ENCODE assay signal across 33 mouse cellular contexts in genomic region chr2:92607153-92607552, GRCm38 (mm10). TPM values are rescaled to one million over a fixed set of nuclear protein-coding genes. Genes with fewer than 3 reads are reported as not detected.
DNase-seq lines count a peak whose midpoint lies in the region; ATAC-seq and TF ChIP-seq lines count a peak whose summit lies in the region.
"Had no signal": no experiment of that assay in that cellular context is flagged by ENCODE, and none has a peak within 500 bp of the region (broad histone marks: within the 10 kb centered on the region; RNA-seq: fewer than 3 reads in every experiment).

No protein-coding gene starts in this region.

- WGBS in midbrain, embryonic 11.5 days, result 62% methylated on average over 6 of the region's 6 CpGs
- 72% methylated on average over 6 of the region's 6 CpGs for WGBS in midbrain, embryonic 16.5 days

- TF ChIP-seq POLR2A in MEL (IDR thresholded peaks at IDR 0.05; ENCODE audit: control insufficient read depth in 1 of 2, insufficient read depth in 1 of 2, low read depth in 1 of 2, low read length in 2 of 2, poor library complexity in 1 of 2), result no peak
- no peak for TF ChIP-seq POLR2A in cortical plate, adult 2 months (IDR thresholded peaks at IDR 0.05; ENCODE audit: extremely low read depth, insufficient read depth, low read length)

- no peak for TF ChIP-seq RAD21 in MEL (IDR thresholded peaks at IDR 0.05; ENCODE audit: low read depth, low read length)

- TF ChIP-seq CTCF in MEL (IDR thresholded peaks at IDR 0.05 in 2 of 3, conservative IDR thresholded peaks at IDR 0.05 in 1 of 3; ENCODE audit: control insufficient read depth in 1 of 3, insufficient read depth in 1 of 3, low read depth in 2 of 3, low read length in 3 of 3, poor library complexity in 1 of 3, severe bottlenecking in 1 of 3), result no peak
- TF ChIP-seq CTCF in cortical plate, adult 2 months (IDR thresholded peaks at IDR 0.05; ENCODE audit: extremely low read depth, insufficient read depth, low read length), result no peak

- no peak for ATAC-seq in midbrain, embryonic 11.5 days (ENCODE audit: low FRiP score)
- no peak for ATAC-seq in midbrain, embryonic 16.5 days
- ATAC-seq in megakaryocyte progenitor cell, adult 5-6 weeks (replicated peaks; ENCODE audit: poor library complexity), result peak; percentile 53
- ATAC-seq: hindbrain, postnatal 0 days; intestine, postnatal 0 days had no signal

- peak; percentile 58 to 68; a peak in 3 of 4 replicates for TF ChIP-seq EP300 in MEL (IDR thresholded peaks at IDR 0.05; ENCODE audit: low read depth in 1 of 2, low read length in 2 of 2)

- peaks cover 3% of the 10 kb centered on the region; the same call in 1 of the 2 replicates for H3K27me3 ChIP-seq in midbrain, embryonic 11.5 days (ENCODE audit: control insufficient read depth, insufficient read depth, low read length)
- H3K27me3 ChIP-seq in midbrain, embryonic 16.5 days (ENCODE audit: control insufficient read depth, insufficient read depth, low read depth, low read length), result no peaks in the 10 kb centered on the region
- H3K27me3 ChIP-seq in MEL (ENCODE audit: control insufficient read depth in 1 of 2, insufficient read depth in 2 of 2, low read length in 2 of 2), result peaks cover 0 to 3% of the 10 kb centered on the region in 2 experiments; a peak in 2 of 4 replicates

- H3K9ac ChIP-seq in midbrain, embryonic 11.5 days (ENCODE audit: low read length), result no peak overlapping the region
- no peak overlapping the region for H3K9ac ChIP-seq in midbrain, embryonic 16.5 days (ENCODE audit: low read depth, low read length)
- peak overlapping the region; percentile 50 for H3K9ac ChIP-seq in MEL (ENCODE audit: control insufficient read depth, low read depth, low read length, poor library complexity, severe bottlenecking)
- H3K9ac ChIP-seq: embryonic facial prominence, embryonic 13.5 days; heart, embryonic 15.5 days; hindbrain, embryonic 12.5 days; limb, embryonic 15.5 days; liver, embryonic 13.5 days; midbrain, embryonic 12.5 days had no signal

- DNase-seq in midbrain, embryonic 11.5 days (ENCODE audit: low spot score, missing footprints), result peak; percentile 19
- DNase-seq in MEL (ENCODE audit: low read depth, low spot score), result peak; percentile 64
- DNase-seq in layer of hippocampus, adult 8-10 months (ENCODE audit: low spot score in 2 of 2), result no peak
- DNase-seq in urinary bladder, adult 2 months (ENCODE audit: low spot score), result no peak
- no peak for DNase-seq in right cerebral cortex, adult 2 months (ENCODE audit: low spot score in 2 of 2)
- DNase-seq: adrenal gland, adult 8-10 months; B cell, adult 2 months; cerebellum, adult 8-10 months; cerebellum, postnatal 36 days; gastrocnemius, postnatal 10 days; heart, postnatal 36 days; kidney, adult 9 months; kidney, postnatal 10 days; liver, embryonic 13.5 days; lung, adult 18-20 months; lung, postnatal 14 days; retina, postnatal 1 day; right cerebral cortex, postnatal 4 days; thymus, adult 2 months; thymus, postnatal 36 days had no signal

- no peaks in the 10 kb centered on the region for H3K79me2 ChIP-seq in MEL (ENCODE audit: control insufficient read depth, insufficient read depth, low read length, poor library complexity)

- H3K36me3 ChIP-seq in midbrain, embryonic 11.5 days (ENCODE audit: control insufficient read depth, insufficient read depth, low read length), result no peaks in the 10 kb centered on the region
- peaks cover 6% of the 10 kb centered on the region for H3K36me3 ChIP-seq in midbrain, embryonic 16.5 days (ENCODE audit: control insufficient read depth, insufficient read depth, low read length)
- H3K36me3 ChIP-seq in MEL (ENCODE audit: control insufficient read depth in 1 of 2, insufficient read depth in 2 of 2, low read length in 2 of 2), result peaks cover 0 to 11% of the 10 kb centered on the region in 2 experiments; a peak in 2 of 4 replicates
- H3K36me3 ChIP-seq: embryonic facial prominence, embryonic 13.5 days; heart, embryonic 10.5 days; heart, embryonic 15.5 days; hindbrain, embryonic 12.5 days; limb, embryonic 10.5 days; limb, embryonic 15.5 days; liver, embryonic 13.5 days had no signal

- no peak overlapping the region for H3K27ac ChIP-seq in midbrain, embryonic 11.5 days (ENCODE audit: low read depth, low read length)
- H3K27ac ChIP-seq in midbrain, embryonic 16.5 days (ENCODE audit: low read length), result no peak overlapping the region
- peak overlapping the region; percentile 56 for H3K27ac ChIP-seq in MEL (ENCODE audit: control insufficient read depth, low read depth, low read length)
- 0 out of 2 replicates have a peak overlapping the region, but pooled peaks have one; percentile 1 for H3K27ac ChIP-seq in cortical plate, adult 2 months (ENCODE audit: insufficient read depth, low read length)
- H3K27ac ChIP-seq: embryonic facial prominence, embryonic 13.5 days; heart, embryonic 10.5 days; heart, embryonic 15.5 days; hindbrain, embryonic 12.5 days; hindbrain, postnatal 0 days; limb, embryonic 10.5 days; limb, embryonic 15.5 days; liver, embryonic 13.5 days; midbrain, embryonic 12.5 days had no signal

- no peak overlapping the region for H3K4me3 ChIP-seq in midbrain, embryonic 11.5 days (ENCODE audit: low read depth, low read length)
- H3K4me3 ChIP-seq in midbrain, embryonic 16.5 days (ENCODE audit: low read depth, low read length), result no peak overlapping the region
- peak overlapping the region; percentile 43 to 80 for H3K4me3 ChIP-seq in MEL (ENCODE audit: control insufficient read depth in 1 of 2, insufficient read depth in 1 of 2, low read depth in 2 of 2, low read length in 2 of 2)
- no peak overlapping the region for H3K4me3 ChIP-seq in cortical plate, adult 2 months (ENCODE audit: insufficient read depth, low read length)
- H3K4me3 ChIP-seq: embryonic facial prominence, embryonic 13.5 days; heart, embryonic 10.5 days; heart, embryonic 15.5 days; hindbrain, embryonic 12.5 days; limb, embryonic 10.5 days; limb, embryonic 15.5 days; liver, embryonic 13.5 days; midbrain, embryonic 12.5 days had no signal

- H3K9me3 ChIP-seq in midbrain, embryonic 11.5 days (ENCODE audit: control insufficient read depth, low read length), result no peaks in the 10 kb centered on the region
- H3K9me3 ChIP-seq in midbrain, embryonic 16.5 days (replicated peaks; ENCODE audit: control insufficient read depth, low read length, poor library complexity, severe bottlenecking), result no peaks in the 10 kb centered on the region
- no peaks in the 10 kb centered on the region for H3K9me3 ChIP-seq in MEL (replicated peaks; ENCODE audit: insufficient read depth, low read length)
- H3K9me3 ChIP-seq: embryonic facial prominence, embryonic 13.5 days; heart, embryonic 10.5 days; heart, embryonic 15.5 days; hindbrain, embryonic 12.5 days; limb, embryonic 10.5 days; limb, embryonic 15.5 days; liver, embryonic 13.5 days; midbrain, embryonic 12.5 days had no signal

- no peak overlapping the region for H3K4me2 ChIP-seq in midbrain, embryonic 11.5 days
- no peak overlapping the region for H3K4me2 ChIP-seq in midbrain, embryonic 16.5 days (ENCODE audit: low read length)
- H3K4me2 ChIP-seq: embryonic facial prominence, embryonic 13.5 days; heart, embryonic 15.5 days; hindbrain, embryonic 12.5 days; limb, embryonic 15.5 days; liver, embryonic 13.5 days; midbrain, embryonic 12.5 days had no signal

- H3K4me1 ChIP-seq in midbrain, embryonic 11.5 days (ENCODE audit: control insufficient read depth, insufficient read depth, low read length), result peaks cover 5% of the 10 kb centered on the region; the same call in 1 of the 2 replicates
- peaks cover 46% of the 10 kb centered on the region for H3K4me1 ChIP-seq in midbrain, embryonic 16.5 days (ENCODE audit: control insufficient read depth, insufficient read depth, low read length)
- peaks cover 12 to 20% of the 10 kb centered on the region in 2 experiments; a peak in 3 of 4 replicates for H3K4me1 ChIP-seq in MEL (ENCODE audit: control insufficient read depth in 1 of 2, insufficient read depth in 2 of 2, low read length in 2 of 2)
- H3K4me1 ChIP-seq in cortical plate, adult 2 months (ENCODE audit: control insufficient read depth, insufficient read depth, low read length), result peaks cover 16% of the 10 kb centered on the region
- H3K4me1 ChIP-seq: heart, embryonic 15.5 days; limb, embryonic 15.5 days; liver, embryonic 13.5 days had no signal

TF ChIP-seq in MEL, 35 proteins besides CTCF, POLR2A, EP300 and RAD21 (continues in another document):
- TF ChIP-seq NELFE (IDR thresholded peaks at IDR 0.05; ENCODE audit: low read depth, low read length), result no peak
- TF ChIP-seq JUND (IDR thresholded peaks at IDR 0.05; ENCODE audit: low read depth, low read length), result no peak
- no peak for TF ChIP-seq TBP (IDR thresholded peaks at IDR 0.05; ENCODE audit: low read depth, low read length)
- no peak; the same call in 1 of the 2 replicates for TF ChIP-seq MYC (IDR thresholded peaks at IDR 0.05; ENCODE audit: low read depth, low read length)
- TF ChIP-seq SMC3 (IDR thresholded peaks at IDR 0.05; ENCODE audit: low read depth, low read length), result no peak; the same call in 1 of the 2 replicates
- no peak for TF ChIP-seq MAFK (IDR thresholded peaks at IDR 0.05; ENCODE audit: borderline replicate concordance, low read depth, low read length)
- no peak for TF ChIP-seq MEF2A (IDR thresholded peaks at IDR 0.05; ENCODE audit: extremely low read depth, insufficient replicate concordance, low read depth, low read length, poor library complexity, severe bottlenecking)
- TF ChIP-seq USF1 (IDR thresholded peaks at IDR 0.05; ENCODE audit: low read depth, low read length), result peak; percentile 77
- TF ChIP-seq ZNF384 (IDR thresholded peaks at IDR 0.05; ENCODE audit: low read depth, low read length), result no peak
- TF ChIP-seq UBTF (IDR thresholded peaks at IDR 0.05; ENCODE audit: borderline replicate concordance, insufficient read depth, low read depth, low read length), result no peak
- TF ChIP-seq NRF1 (IDR thresholded peaks at IDR 0.05; ENCODE audit: insufficient read depth, low read depth, low read length, poor library complexity, severe bottlenecking), result no peak
- TF ChIP-seq ETS1 (IDR thresholded peaks at IDR 0.05; ENCODE audit: low read depth, low read length), result peak; percentile 91
- TF ChIP-seq TCF12 (IDR thresholded peaks at IDR 0.05; ENCODE audit: low read depth, low read length), result peak; percentile 75; the same call in 1 of the 2 replicates

RNA-seq across cellular contexts. Expression of gene Chst1, which starts 7.6 kb away (rescaled TPM):
- 4.2 and 4.3 TPM in 2 replicates for polyA plus RNA-seq in midbrain, embryonic 11.5 days (2014; fragmentation: Nextera tagmentation; extraction: Ambion mirVana)
- polyA plus RNA-seq in midbrain, embryonic 16.5 days (2015; fragmentation: Nextera tagmentation; extraction: Ambion mirVana), result 51.2 and 54.6 TPM in 2 replicates
- total RNA-seq in MEL (2012; rRNA removed), result 0.35 and 0.56 TPM in 2 replicates
- under 1 TPM in 1 of 2 experiments, not detected in 1; 0.14 TPM for polyA plus RNA-seq in MEL (2012; ENCODE audit: insufficient read depth in 1 of 2, insufficient read length in 2 of 2, low read depth in 1 of 2, low replicate concordance in 2 of 2, missing spikeins in 1 of 2)
- 235 and 243 TPM in 2 replicates for polyA plus RNA-seq in cortical plate, adult 2 months (2012; rRNA removed)
- total RNA-seq in megakaryocyte progenitor cell, adult 5-6 weeks (2015), result 0.12 and 0.22 TPM in 2 replicates
- total RNA-seq in megakaryocyte progenitor cell, adult 5-6 weeks (2017), result 0.14 TPM in 1 of 2 replicates, not detected in the other
- 100 to 1,000 TPM; 258 to 295 (median 273) TPM for total RNA-seq in layer of hippocampus, adult 8-10 months (2022)
- polyA plus RNA-seq in urinary bladder, adult 2 months (2012; rRNA removed), result 9.3 and 11.1 TPM in 2 replicates
- total RNA-seq: CH12.LX had no signal

Comparison
In these comparisons a context has a peak if more than half of its experiments do, and no peak if none do; other contexts are left out.
1. DNase-seq: peak in midbrain, embryonic 11.5 days (single experiment) and MEL (single experiment); none in layer of hippocampus, adult 8-10 months (0 of 2), urinary bladder, adult 2 months (single experiment) and right cerebral cortex, adult 2 months (0 of 2).
2. H3K27ac ChIP-seq: peak in MEL (single experiment) and cortical plate, adult 2 months (single experiment); none in midbrain, embryonic 11.5 days (single experiment) and midbrain, embryonic 16.5 days (single experiment).
3. H3K4me3 ChIP-seq: peak in MEL (2 of 2); none in midbrain, embryonic 11.5 days (single experiment), midbrain, embryonic 16.5 days (single experiment) and cortical plate, adult 2 months (single experiment).